Mouse (Mus musculus) G1E (cell line): Measurements from ENCODE around the gene Cd28.

Experiments
- CTCF ChIP-seq: IDR thresholded peaks from 2 replicates; pipeline ENCODE4 v1.5.1; 2012; ENCODE audit warnings: low read depth, low read length, inconsistent platforms, mixed read lengths
- GATA1 ChIP-seq: IDR thresholded peaks from 2 replicates; pipeline ENCODE4 v1.6.1; 2012; ENCODE audit warnings: borderline replicate concordance, low read length, inconsistent platforms, mixed read lengths
- GATA2 ChIP-seq: IDR thresholded peaks from 2 replicates; pipeline ENCODE4 v1.6.1; 2012; ENCODE audit warnings: low read depth, low read length, inconsistent platforms, borderline replicate concordance
- POLR2AphosphoS5 ChIP-seq: IDR thresholded peaks from 2 replicates; pipeline ENCODE4 v1.6.1; 2012; ENCODE audit warnings: low read depth, low read length, inconsistent platforms; ENCODE audit not compliant: insufficient replicate concordance
- TAL1 ChIP-seq: conservative IDR thresholded peaks from 2 replicates; pipeline ENCODE4 v1.6.1; 2012; ENCODE audit warnings: low read depth, low read length, inconsistent platforms, mixed read lengths

GRCm38 (mm10) chr1:60748286-60748685 is 31.7 kb downstream of the Cd28 start:
- TF ChIP-seq TAL1 (no peak), CTCF (no peak), GATA1 (no peak), GATA2 (no peak), POLR2AphosphoS5 (no peak)
